Mouse (Mus musculus): ENCODE data around the gene Klhdc7a. TPM values are rescaled to one million over a fixed set of nuclear protein-coding genes. Genes with fewer than 3 reads are reported as not detected.

Klhdc7a gene
- polyA plus RNA-seq (2014; fragmentation: Nextera tagmentation; extraction: Ambion mirVana): 0.44 and 0.56 TPM in 2 replicates

DNA sequence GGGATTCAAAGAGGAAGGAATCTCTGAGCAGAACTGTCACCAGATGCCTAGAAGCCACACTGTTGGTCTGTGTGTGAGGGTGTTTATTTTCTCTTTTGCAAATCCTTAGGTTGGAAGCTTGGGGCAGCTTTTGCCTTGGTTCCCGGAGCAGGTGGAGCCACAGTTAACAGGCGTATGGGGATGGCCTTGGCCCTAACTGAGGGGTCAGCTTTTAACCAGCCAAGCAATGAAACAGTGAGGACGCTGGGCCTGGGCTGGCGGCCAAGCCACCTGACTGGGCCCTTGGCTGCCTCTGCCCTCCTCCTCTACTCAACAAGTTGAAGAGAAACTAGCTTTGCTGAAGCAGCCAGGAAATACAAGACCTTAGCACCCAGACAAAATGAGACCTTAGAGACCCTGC, at the start of gene Klhdc7a:
Klhdc7a (minus strand) TSS at position 105 of the 400 bp plus-strand sequence.
- H3K4me1 ChIP-seq (replicated peaks; ENCODE audit: control insufficient read depth, insufficient read depth, low read length): no peaks in the 10 kb centered on the region; the same call in 1 of the 2 replicates
- WGBS: 38% methylated on average over 4 of the region's 4 CpGs
- no peak for ATAC-seq (ENCODE audit: low FRiP score)
- no peak within 1 kb of the TSS for H3K4me3 ChIP-seq (replicated peaks; ENCODE audit: low read length)
- no peak within 1 kb of the TSS for H3K9ac ChIP-seq
- H3K36me3 ChIP-seq (replicated peaks; ENCODE audit: control insufficient read depth, insufficient read depth): no peaks in the 10 kb centered on the region
- H3K4me2 ChIP-seq (replicated peaks): no peak within 1 kb of the TSS
- H3K9me3 ChIP-seq (ENCODE audit: control insufficient read depth, low read length): no peaks in the 10 kb centered on the region
- no peaks in the 10 kb centered on the region for H3K27me3 ChIP-seq (ENCODE audit: control insufficient read depth, insufficient read depth, low read length)
- DNase-seq (ENCODE audit: low spot score): no peak
- H3K27ac ChIP-seq: peak within 1 kb of the TSS; percentile 21; the same call in 1 of the 2 replicates

- WGBS: 75% methylated on average over 7 of the region's 7 CpGs
- Histone ChIP-seq H3K4me3 (replicated peaks; ENCODE audit: low read length) (no peak overlapping the region), H3K9me3 (ENCODE audit: control insufficient read depth, low read length) (no peaks in the 10 kb centered on the region), H3K9ac (no peak overlapping the region), H3K27ac (no peak overlapping the region), H3K4me1 (replicated peaks; ENCODE audit: control insufficient read depth, insufficient read depth, low read length) (0 out of 2 replicates have a peak, but pooled peaks cover 7% of the 10 kb centered on the region), H3K4me2 (replicated peaks) (no peak overlapping the region), H3K36me3 (replicated peaks; ENCODE audit: control insufficient read depth, insufficient read depth) (no peaks in the 10 kb centered on the region), H3K27me3 (ENCODE audit: control insufficient read depth, insufficient read depth, low read length) (no peaks in the 10 kb centered on the region)
- DNase-seq (ENCODE audit: low spot score) (no peak), ATAC-seq (ENCODE audit: low FRiP score) (no peak)
Observed at GRCm38 (mm10) chr4:140015916-140016315, 48.1 kb upstream of the Klhdc7a start.

GRCm38 (mm10) chr4:140010728-140011470, 43.1 kb upstream of the Klhdc7a start:
- 42% methylated on average over 11 of the region's 11 CpGs for WGBS
- Histone ChIP-seq H3K27ac (no peak overlapping the region), H3K9ac (no peak overlapping the region), H3K4me3 (replicated peaks; ENCODE audit: low read length) (no peak overlapping the region), H3K4me1 (replicated peaks; ENCODE audit: control insufficient read depth, insufficient read depth, low read length) (0 out of 2 replicates have a peak, but pooled peaks cover 9% of the 10 kb centered on the region), H3K27me3 (ENCODE audit: control insufficient read depth, insufficient read depth, low read length) (no peaks in the 10 kb centered on the region), H3K9me3 (ENCODE audit: control insufficient read depth, low read length) (no peaks in the 10 kb centered on the region), H3K4me2 (replicated peaks) (no peak overlapping the region), H3K36me3 (replicated peaks; ENCODE audit: control insufficient read depth, insufficient read depth) (no peaks in the 10 kb centered on the region)
- DNase-seq (ENCODE audit: low spot score) (peak; percentile 73), ATAC-seq (ENCODE audit: low FRiP score) (peak; percentile 88; the same call in 1 of the 2 replicates)

DNA sequence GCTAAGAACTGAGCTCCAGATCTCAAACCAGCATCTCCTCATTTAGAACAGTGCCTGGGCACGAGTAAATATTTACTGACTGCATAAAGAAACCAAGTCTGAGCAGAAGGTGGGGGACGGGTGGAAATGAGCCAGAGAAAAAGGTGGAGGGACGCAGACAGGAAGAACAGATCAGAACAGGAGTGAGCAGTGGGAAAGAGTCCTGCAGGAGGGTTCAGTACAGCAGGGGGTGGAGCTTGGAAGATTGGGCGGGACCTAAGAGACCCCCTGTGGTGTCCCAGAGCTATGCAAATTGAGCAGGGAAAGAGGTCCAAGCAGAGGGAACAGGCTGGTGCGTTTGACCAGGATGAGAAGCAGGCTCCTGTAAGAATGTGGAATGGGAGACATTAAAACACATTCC, 37.1 kb upstream of the Klhdc7a start:
- H3K4me2 ChIP-seq (replicated peaks): peak overlapping the region; percentile 30; the same call in 1 of the 2 replicates
- H3K9ac ChIP-seq: no peak overlapping the region
- no peak overlapping the region for H3K27ac ChIP-seq
- no peaks in the 10 kb centered on the region for H3K9me3 ChIP-seq (ENCODE audit: control insufficient read depth, low read length)
- H3K27me3 ChIP-seq (ENCODE audit: control insufficient read depth, insufficient read depth, low read length): peaks cover 15% of the 10 kb centered on the region
- 22% methylated on average over 5 of the region's 5 CpGs for WGBS
- ATAC-seq (ENCODE audit: low FRiP score): no peak
- H3K36me3 ChIP-seq (replicated peaks; ENCODE audit: control insufficient read depth, insufficient read depth): no peaks in the 10 kb centered on the region
- DNase-seq (ENCODE audit: low spot score): no peak
- H3K4me3 ChIP-seq (replicated peaks; ENCODE audit: low read length): no peak overlapping the region
- peaks cover 13% of the 10 kb centered on the region for H3K4me1 ChIP-seq (replicated peaks; ENCODE audit: control insufficient read depth, insufficient read depth, low read length)

DNA sequence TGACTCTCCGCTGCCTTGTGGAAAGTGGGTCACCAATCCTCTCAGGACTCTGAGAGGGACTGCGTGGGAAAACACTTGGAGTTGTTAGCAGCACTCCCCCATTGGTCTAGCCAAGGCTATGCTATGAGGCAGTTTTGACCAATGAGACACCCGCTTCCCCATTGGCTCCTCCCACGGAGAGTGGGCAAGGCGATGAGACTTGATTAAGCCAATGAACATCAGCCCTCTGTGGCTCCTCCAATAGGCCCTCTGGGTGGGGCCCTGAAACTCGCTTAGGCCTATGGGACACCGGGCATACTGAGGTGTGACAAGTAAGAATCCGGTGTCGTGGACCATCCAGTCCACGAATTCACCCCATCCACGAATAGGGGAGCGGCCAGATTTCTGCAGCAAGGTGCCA, 36.3 kb upstream of the Klhdc7a start:
- WGBS: 19% methylated on average over 12 of the region's 12 CpGs
- Histone ChIP-seq H3K36me3 (replicated peaks; ENCODE audit: control insufficient read depth, insufficient read depth) (no peaks in the 10 kb centered on the region), H3K9ac (no peak overlapping the region), H3K9me3 (ENCODE audit: control insufficient read depth, low read length) (no peaks in the 10 kb centered on the region), H3K27me3 (ENCODE audit: control insufficient read depth, insufficient read depth, low read length) (peaks cover 15% of the 10 kb centered on the region), H3K27ac (no peak overlapping the region), H3K4me1 (replicated peaks; ENCODE audit: control insufficient read depth, insufficient read depth, low read length) (peaks cover 13% of the 10 kb centered on the region), H3K4me3 (replicated peaks; ENCODE audit: low read length) (no peak overlapping the region), H3K4me2 (replicated peaks) (peak overlapping the region; percentile 30)
- no peak for DNase-seq (ENCODE audit: low spot score)
- ATAC-seq (ENCODE audit: low FRiP score): peak; percentile 34; the same call in 1 of the 2 replicates

DNA sequence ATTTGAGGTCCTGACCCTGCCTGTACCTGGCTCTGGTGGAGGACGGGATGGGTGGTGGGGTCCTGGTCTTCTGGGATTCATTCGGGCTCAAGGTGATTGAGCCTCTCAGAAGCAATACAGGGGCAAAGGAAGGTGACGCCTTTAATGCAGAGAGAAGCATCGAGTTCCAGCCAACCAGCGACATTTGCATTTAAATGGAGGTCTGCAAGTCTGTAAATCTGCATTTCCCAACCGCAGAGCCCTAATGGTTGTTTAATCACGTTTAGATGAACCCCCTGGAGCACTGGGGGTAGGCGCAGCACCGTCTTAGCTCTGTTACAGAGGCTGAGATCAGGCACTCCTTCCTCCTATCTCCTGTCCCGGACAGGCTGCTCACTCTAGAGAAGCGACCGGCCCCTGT, 34.2 kb upstream of the Klhdc7a start:
- Histone ChIP-seq H3K36me3 (replicated peaks; ENCODE audit: control insufficient read depth, insufficient read depth) (no peaks in the 10 kb centered on the region), H3K27me3 (ENCODE audit: control insufficient read depth, insufficient read depth, low read length) (peaks cover 15% of the 10 kb centered on the region), H3K27ac (peak overlapping the region; percentile 54; the same call in 1 of the 2 replicates), H3K4me2 (replicated peaks) (no peak overlapping the region), H3K9ac (no peak overlapping the region), H3K4me1 (replicated peaks; ENCODE audit: control insufficient read depth, insufficient read depth, low read length) (peaks cover 18% of the 10 kb centered on the region), H3K9me3 (ENCODE audit: control insufficient read depth, low read length) (no peaks in the 10 kb centered on the region), H3K4me3 (replicated peaks; ENCODE audit: low read length) (no peak overlapping the region)
- DNase-seq (ENCODE audit: low spot score): peak; percentile 40
- 7% methylated on average over 12 of the region's 12 CpGs for WGBS
- ATAC-seq (ENCODE audit: low FRiP score): peak; percentile 44; the same call in 1 of the 2 replicates

- 92% methylated on average over 5 of the region's 5 CpGs for WGBS
- ATAC-seq (ENCODE audit: low FRiP score) (no peak), DNase-seq (ENCODE audit: low spot score) (no peak)
- peaks cover 15% of the 10 kb centered on the region for H3K27me3 ChIP-seq (ENCODE audit: control insufficient read depth, insufficient read depth, low read length)
- peaks cover 18% of the 10 kb centered on the region for H3K4me1 ChIP-seq (replicated peaks; ENCODE audit: control insufficient read depth, insufficient read depth, low read length)
- H3K9ac ChIP-seq: no peak overlapping the region
- no peaks in the 10 kb centered on the region for H3K36me3 ChIP-seq (replicated peaks; ENCODE audit: control insufficient read depth, insufficient read depth)
- no peak overlapping the region for H3K4me2 ChIP-seq (replicated peaks)
- H3K9me3 ChIP-seq (ENCODE audit: control insufficient read depth, low read length): no peaks in the 10 kb centered on the region
- no peak overlapping the region for H3K4me3 ChIP-seq (replicated peaks; ENCODE audit: low read length)
- H3K27ac ChIP-seq: no peak overlapping the region
Observed at GRCm38 (mm10) chr4:140000911-140001310, 33.1 kb upstream of the Klhdc7a start.

- ATAC-seq (ENCODE audit: low FRiP score) (no peak), DNase-seq (ENCODE audit: low spot score) (no peak)
- Histone ChIP-seq H3K4me3 (replicated peaks; ENCODE audit: low read length) (no peak overlapping the region), H3K9me3 (ENCODE audit: control insufficient read depth, low read length) (no peaks in the 10 kb centered on the region), H3K4me2 (replicated peaks) (no peak overlapping the region), H3K27ac (no peak overlapping the region), H3K4me1 (replicated peaks; ENCODE audit: control insufficient read depth, insufficient read depth, low read length) (peaks cover 18% of the 10 kb centered on the region), H3K27me3 (ENCODE audit: control insufficient read depth, insufficient read depth, low read length) (peaks cover 8% of the 10 kb centered on the region), H3K9ac (no peak overlapping the region), H3K36me3 (replicated peaks; ENCODE audit: control insufficient read depth, insufficient read depth) (no peaks in the 10 kb centered on the region)
- 26% methylated on average over 7 of the region's 7 CpGs for WGBS
Observed at GRCm38 (mm10) chr4:139999033-139999432, 31.2 kb upstream of the Klhdc7a start.

DNA sequence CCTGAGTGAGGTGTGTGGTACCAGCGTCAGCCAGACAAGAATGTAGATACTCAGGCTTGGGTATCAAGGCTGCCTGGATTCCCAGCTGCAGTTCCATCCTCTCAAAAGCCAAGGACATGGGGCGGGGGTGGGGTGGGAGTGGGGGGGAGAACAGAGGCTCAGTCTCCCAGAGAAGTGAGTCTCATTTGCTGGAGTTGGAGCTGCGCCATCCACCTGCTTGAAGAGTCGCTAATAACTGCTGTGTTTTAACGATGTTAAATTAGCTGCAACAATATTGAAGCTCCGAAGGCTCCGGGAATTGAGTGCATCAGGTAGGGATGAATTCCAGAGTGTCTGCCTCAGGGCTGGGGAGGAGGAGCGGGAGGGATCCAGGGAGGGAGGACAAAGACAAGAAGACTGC, 27.8 kb upstream of the Klhdc7a start:
- H3K27me3 ChIP-seq (ENCODE audit: control insufficient read depth, insufficient read depth, low read length): no peaks in the 10 kb centered on the region
- ATAC-seq (ENCODE audit: low FRiP score) (no peak), DNase-seq (ENCODE audit: low spot score) (peak; percentile 36)
- H3K9ac ChIP-seq: no peak overlapping the region
- no peak overlapping the region for H3K4me3 ChIP-seq (replicated peaks; ENCODE audit: low read length)
- H3K4me2 ChIP-seq (replicated peaks): no peak overlapping the region
- WGBS: 40% methylated on average over 8 of the region's 8 CpGs
- no peaks in the 10 kb centered on the region for H3K9me3 ChIP-seq (ENCODE audit: control insufficient read depth, low read length)
- peak overlapping the region; percentile 18; the same call in 1 of the 2 replicates for H3K27ac ChIP-seq
- H3K36me3 ChIP-seq (replicated peaks; ENCODE audit: control insufficient read depth, insufficient read depth): no peaks in the 10 kb centered on the region
- peaks cover 6% of the 10 kb centered on the region for H3K4me1 ChIP-seq (replicated peaks; ENCODE audit: control insufficient read depth, insufficient read depth, low read length)

Measured in hindbrain, embryonic 14.5 days (tissue).